Mouse (Mus musculus) gastrocnemius, adult 2 months (tissue): ENCODE measurements around the gene Hoxa2. TPM values are rescaled to one million over a fixed set of nuclear protein-coding genes. Genes with fewer than 3 reads are reported as not detected.

ENCODE experiments used
- DNase-seq: peaks from one replicate; pipeline ENCODE4 v3.0.0; 2022
- H3K27ac ChIP-seq: fragments of 200-600 bp; 2 replicates; pipeline ENCODE4 v1.8.1; 2022; ENCODE audit warnings: mild to moderate bottlenecking
- H3K4me3 ChIP-seq: fragments of 200-600 bp; 2 replicates; pipeline ENCODE4 v1.8.1; 2022; ENCODE audit warnings: mild to moderate bottlenecking, moderate library complexity
- CTCF ChIP-seq: fragments of 200-600 bp; IDR thresholded peaks from 2 replicates; pipeline ENCODE4 v1.8.1; 2022; ENCODE audit warnings: antibody characterized with exemption, mild to moderate bottlenecking, moderate library complexity
- intact Hi-C: fragments of 180-260 bp; cut with DNase I; formaldehyde crosslinking; loops from one replicate; pipeline ENCODE4 v1.15.1; 2025
- long read RNA-seq, 2 experiments: library from polyadenylated mRNA; stranded (forward); transcript quantifications; one replicate each; pipeline ENCODE4 v2.0.0; 2021
- total RNA-seq, 2 experiments: library from RNA; stranded (reverse); gene quantifications; 2 replicates each; pipeline ENCODE4 v1.2.3; 2021

Hoxa2 gene
- under 1 TPM; 0.47 to 0.56 TPM for total RNA-seq
- long read RNA-seq, experiment 1: 0 reads
- long read RNA-seq, experiment 2: 0 reads

DNA sequence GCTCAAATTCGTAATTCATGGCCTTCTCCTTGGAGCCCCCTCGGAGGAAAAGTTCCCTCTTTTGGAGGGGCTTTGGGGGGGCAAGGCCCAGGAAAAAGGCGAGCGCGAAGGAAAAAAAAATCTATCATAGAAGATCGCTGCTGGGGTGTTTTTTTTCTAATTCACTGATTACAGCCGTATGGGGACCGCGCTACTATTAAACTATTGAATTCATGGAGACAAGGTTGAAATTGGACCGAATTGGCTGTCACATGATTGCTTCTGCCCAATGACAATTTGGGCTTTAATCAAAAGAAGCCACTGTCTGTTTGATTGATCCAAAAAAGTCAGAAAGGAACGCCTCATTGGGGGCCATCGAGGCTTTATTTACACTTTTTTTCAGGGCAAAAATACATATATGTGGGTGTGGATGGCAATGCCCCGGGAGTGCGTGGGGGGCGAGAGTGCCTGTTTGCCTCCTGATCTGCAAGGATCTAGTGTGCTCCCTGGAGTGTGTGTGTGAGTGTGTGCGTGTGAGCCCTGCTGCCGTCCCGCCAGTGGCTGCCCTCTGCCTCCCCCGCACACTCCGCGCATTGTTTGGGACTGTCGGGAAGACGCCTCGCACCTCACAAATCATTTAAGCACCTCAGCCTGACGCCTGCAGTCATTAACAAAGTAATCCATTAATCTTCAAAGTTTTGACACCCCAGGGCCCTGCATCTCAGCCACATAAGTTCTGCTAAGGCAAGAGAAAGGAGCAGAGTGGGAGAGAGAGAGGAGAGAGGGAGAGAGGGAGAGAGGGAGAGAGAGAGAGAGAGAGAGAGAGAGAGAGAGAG lies at the start of gene Hoxa2:
Gene Hoxa2 (minus strand): TSS at position 206 of the 815 bp plus-strand sequence.
- no peak for DNase-seq
- Histone ChIP-seq H3K27ac (peak within 1 kb of the TSS; percentile 78), H3K4me3 (peak within 1 kb of the TSS; percentile 69)
- intact Hi-C loops: loop anchor here (5.0 kb wide), 1 partner anchor 32 kb away; no protein-coding TSS in a partner anchor
- no peak for TF ChIP-seq CTCF

DNA sequence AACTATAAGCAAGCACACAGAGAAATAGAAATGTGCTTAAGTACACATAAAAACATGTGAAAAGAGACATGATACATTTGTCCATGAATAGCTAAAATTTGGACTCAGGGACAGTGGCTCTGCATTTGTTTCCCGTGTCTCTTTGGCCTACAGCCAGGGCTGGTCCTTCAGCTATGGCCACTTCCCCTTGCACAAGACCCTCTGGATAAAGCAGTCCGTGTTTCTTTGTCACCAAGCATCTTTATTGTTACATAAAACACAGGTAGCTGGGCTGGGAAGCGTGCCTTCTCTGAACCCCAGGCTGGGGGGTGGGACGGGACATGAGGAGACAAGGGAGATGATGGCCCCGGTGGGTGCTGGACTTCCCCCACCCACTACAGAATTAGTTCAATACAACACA lies 49.6 kb upstream of the Hoxa2 start:
- intact Hi-C loops: no loop called here
- TF ChIP-seq CTCF: no peak
- no peak for DNase-seq
- H3K27ac ChIP-seq: peak overlapping the region; percentile 97
- no peak overlapping the region; the same call in 1 of the 2 replicates for H3K4me3 ChIP-seq

DNA sequence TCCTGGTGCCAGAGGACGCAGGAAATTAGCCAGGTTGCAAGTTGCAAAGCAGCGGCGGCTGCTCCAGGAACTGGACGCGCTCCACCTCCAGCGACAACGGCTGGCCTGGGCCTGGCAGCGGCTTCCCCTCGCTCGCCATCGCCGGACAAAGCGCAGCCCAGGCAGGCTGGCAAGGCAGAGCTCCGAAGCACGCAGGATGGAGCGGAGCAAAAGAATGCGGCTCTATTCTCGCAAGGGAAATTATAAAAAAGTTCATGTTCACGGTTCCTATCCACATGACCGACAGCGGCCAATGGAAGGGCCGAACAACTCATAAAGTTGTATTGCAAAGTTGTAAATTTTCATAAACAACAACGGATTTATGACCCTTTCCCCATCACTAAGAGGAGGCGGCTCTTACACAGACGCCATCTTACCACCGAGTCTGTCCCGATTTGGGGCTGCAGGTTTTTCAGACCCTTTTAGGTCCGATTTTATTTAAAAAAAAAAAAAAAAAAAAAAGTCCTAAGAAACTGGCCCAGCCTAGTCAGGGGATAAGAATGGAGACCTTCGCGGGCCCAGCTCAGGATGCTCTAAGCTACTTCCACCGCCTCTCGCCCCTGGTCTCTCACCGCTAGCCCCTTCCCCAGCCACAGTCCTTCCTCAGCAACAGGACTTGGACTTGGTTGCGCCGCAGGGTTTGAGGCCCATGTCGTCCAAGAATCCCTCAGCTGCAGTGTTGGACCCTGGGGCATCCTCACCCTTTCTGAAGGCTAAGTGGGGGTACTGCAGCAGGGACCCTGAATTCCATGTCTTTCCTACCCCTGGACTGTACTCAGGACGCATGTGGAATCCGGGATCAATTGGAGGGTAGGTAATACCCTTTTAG lies 48.7 kb upstream of the Hoxa2 start, which contains the start of the genes Hoxa3 and Gm28308:
Gene Hoxa3 (minus strand): TSS at position 218 of the 868 bp plus-strand sequence.
Gene Gm28308 (minus strand): TSS at position 221 of the 868 bp plus-strand sequence.
- Histone ChIP-seq H3K4me3 (peak within 1 kb of the TSS; percentile 79), H3K27ac (peak within 1 kb of the TSS; percentile 97)
- peak; percentile 86 for DNase-seq
- intact Hi-C loops: no loop called here
- TF ChIP-seq CTCF: no peak

DNA sequence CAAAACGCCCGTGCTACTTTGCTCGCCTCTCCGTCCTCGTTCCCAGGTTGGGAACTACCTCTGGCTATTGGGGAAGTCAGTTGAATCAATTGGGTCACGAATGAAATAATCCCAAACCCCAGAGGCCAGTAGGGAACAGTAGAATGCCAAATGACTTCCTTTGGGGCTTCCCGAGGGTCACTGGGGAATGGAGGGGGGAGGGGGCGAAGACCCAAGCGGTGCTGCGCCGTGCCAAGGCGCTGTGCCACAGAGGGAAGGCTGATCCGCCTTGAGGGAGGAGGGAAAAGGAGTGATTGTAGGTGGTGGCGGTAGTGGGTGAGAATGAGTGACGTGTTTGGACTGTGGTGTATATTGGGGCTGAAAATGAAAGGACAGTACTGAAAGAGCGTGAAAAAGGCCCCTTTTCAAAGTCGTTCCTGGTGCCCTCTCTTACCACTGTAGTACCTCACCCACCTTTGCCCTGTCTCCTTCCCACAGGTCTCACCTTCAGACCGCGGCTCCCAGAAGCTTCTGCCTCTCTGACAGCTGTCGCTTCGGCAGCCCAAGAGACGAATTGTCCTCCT lies 48.0 kb upstream of the Hoxa2 start:
- DNase-seq: peak; percentile 61
- peak overlapping the region; percentile 97 for H3K27ac ChIP-seq
- intact Hi-C loops: no loop called here

DNA sequence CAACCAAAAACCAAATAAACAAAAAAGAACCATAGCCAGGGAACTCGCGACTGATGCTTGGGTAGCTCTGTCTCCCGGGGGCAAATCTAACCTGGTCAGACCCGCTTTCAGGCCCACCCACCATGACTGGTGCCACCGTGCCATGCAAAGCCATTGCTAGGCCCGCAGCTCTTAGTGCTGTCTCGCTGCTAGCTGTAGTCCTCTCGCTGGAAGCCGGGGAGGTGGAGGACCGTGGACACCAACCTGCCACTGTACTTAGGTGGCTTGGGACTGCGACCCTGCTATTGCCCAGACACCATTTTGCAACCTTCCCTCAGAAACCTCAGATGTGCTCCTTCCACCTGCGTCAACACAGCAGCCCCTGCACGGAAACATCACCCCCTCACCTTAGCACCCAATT lies 47.3 kb upstream of the Hoxa2 start:
- Histone ChIP-seq H3K4me3 (peak overlapping the region; percentile 79), H3K27ac (peak overlapping the region; percentile 97)
- intact Hi-C loops: loop anchor here (2.0 kb wide), 1 partner anchor 13 kb away; no protein-coding TSS in a partner anchor
- DNase-seq: peak; percentile 45
- TF ChIP-seq CTCF: no peak

More for the DNA sequence above, 48.0 kb upstream of the Hoxa2 start:
- H3K4me3 ChIP-seq: peak overlapping the region; percentile 79
- no peak for TF ChIP-seq CTCF

DNA sequence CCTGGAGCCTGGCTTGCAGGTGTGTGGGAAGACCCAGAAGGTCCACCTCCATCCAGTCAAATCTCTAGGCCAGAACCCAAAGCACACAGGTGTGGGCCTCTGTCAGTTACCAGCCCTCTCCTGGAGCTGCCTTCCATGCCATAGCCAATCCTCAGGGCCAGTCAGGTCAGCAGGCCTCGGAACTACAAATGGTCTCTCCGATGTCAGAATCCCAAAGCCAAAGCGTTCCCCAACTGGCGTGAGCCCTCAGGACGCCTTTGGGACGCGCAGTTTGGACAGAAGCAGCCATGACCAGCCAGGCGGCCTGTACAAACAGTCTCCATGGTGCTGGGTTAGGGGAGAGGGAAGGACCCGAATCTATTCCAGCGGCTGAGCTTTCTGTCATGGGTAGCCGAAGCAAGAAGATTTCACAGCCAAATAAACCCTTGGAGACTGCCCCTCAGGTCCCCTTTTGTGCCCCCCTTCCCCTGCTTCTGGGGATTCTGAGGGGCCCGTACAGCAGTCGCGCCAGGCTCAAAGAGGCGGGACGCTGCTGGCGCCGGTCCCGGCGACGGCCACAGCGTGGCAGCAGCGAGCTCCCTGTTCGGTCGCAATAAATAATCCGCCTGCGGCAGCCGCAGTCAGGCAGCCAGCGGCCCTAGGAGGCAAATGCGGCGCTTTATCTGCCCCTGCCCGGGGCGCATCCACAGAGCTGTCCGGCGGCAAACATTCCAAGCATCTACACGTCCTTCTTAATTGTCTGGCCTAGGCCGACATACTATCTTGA lies 46.7 kb upstream of the Hoxa2 start:
- Histone ChIP-seq H3K27ac (peak overlapping the region; percentile 97), H3K4me3 (peak overlapping the region; percentile 79)
- peak; percentile 92 for DNase-seq
- TF ChIP-seq CTCF: peak; percentile 96
- intact Hi-C loops: loop anchor here (2.0 kb wide), 1 partner anchor 13 kb away; no protein-coding TSS in a partner anchor

DNA sequence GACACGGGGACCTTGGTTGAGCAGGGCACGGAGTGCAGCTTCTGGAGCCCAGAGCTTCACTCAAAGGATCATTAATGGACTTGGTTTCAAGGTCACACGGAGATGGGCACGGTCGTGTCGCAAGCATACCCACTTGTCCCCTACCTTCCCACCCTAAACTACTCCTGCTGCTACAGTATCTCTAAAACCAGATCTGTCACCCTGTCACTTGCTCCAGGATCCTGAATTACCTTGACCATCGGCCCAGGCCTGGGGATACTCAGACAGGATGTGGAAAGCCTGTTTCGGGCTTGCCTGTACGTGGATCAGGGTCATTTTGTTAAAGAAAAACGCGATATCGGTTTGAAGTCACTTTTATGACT lies 45.0 kb upstream of the Hoxa2 start:
- DNase-seq: no peak
- Histone ChIP-seq H3K27ac (peak overlapping the region; percentile 82), H3K4me3 (peak overlapping the region; percentile 77)
- intact Hi-C loops: loop anchor here (2.0 kb wide), 1 partner anchor 15 kb away; no protein-coding TSS in a partner anchor
- no peak for TF ChIP-seq CTCF

DNA sequence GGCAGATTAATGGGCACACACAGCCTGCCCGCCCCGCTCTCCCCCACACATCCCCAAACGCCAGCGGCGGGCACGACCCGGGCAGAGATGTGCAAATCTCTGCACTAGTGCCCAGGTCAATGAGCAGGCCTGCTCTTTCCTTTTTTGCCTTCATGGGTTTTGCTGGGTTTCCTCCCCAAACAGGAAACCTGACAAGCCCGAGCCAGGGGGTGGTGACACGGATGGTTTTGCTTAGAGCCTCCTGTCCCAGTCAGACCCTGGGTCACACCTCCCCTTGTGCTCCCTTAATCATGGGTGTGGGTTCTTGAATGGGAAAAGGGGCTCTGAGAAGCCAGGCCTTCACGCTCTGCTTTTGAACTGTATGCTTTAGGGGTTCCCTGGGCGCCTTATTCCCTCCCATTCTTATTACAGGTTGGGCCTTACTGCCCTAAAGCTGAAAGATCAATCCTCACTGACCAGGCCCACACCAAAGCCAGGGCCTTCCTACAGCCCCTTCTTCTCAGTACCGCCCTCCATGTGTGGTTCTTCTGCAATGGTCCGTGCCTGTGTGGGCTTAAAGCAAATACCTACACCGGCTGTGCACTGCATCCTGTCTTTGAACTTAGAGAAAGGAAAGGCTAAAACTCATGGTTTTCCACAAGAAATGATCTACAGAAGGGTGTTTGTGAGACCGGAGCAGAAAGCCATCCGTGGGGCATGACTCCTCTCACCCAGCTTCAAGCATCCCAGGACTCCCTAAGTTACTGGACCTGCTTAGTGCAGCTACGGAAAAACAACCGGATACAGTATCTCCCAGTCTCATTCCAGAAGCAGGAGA lies 44.4 kb upstream of the Hoxa2 start:
- intact Hi-C loops: no loop called here
- DNase-seq: no peak
- Histone ChIP-seq H3K27ac (peak overlapping the region; percentile 82), H3K4me3 (peak overlapping the region; percentile 77)
- no peak for TF ChIP-seq CTCF

DNA sequence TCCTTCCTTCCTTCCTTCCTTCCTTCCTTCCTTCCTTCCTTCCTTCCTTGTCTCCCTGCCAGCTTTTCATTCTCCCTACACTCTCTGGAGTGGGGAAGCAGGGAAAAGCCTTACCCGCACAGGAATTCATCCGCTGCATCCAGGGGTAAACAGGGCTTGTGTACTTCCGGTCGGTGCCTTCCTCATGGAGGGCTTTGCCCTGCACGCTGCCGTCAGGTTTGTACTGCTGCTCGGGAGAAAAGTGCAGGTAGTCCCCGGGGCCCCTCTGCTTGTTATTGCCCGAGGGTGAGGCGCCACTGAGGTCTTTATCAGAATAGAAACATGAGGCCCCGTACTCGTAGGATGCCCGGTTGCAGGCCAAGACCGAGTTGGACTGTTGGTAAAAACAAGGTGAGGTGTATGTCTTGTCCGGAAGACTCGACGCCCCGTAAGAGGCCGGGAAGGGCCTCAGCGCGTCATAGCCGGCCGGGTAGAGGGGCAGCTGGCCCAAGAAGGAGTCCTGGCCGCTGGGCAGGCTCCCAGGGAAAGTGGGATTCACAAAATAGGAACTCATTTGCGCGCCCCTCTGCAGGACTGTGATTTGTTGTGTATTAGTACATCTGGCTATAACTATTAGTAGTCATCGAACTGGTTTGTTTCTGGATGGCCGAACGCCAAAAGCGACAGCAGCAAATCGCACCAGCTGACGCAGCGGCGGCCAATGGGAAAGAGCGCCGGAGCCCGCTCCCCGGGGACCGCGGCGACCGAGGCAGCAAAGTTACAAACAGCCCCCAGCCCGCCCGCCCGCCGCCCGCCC lies 43.6 kb upstream of the Hoxa2 start, which contains the start of gene Hoxa6:
Gene Hoxa6 (minus strand): TSS at position 651 of the 796 bp plus-strand sequence.
- intact Hi-C loops: no loop called here
- H3K27ac ChIP-seq: peak within 1 kb of the TSS; percentile 82
- no peak for TF ChIP-seq CTCF
- peak within 1 kb of the TSS; percentile 77 for H3K4me3 ChIP-seq
- DNase-seq: peak; percentile 79

DNA sequence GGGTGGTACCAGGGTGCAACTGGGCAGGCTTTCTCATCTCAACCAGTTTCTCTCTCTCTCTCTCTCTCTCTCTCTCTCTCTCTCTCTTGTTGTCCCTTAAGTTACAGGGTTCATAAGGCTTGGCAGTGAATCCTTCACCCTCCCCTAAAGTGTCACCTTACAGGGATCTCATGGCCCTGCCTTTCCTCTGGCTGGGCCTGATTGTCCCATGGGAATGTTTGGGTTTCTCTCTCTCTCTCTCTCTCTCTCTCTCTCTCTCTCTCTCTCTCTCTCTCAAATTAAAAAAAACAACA lies 43.0 kb upstream of the Hoxa2 start:
- intact Hi-C loops: no loop called here

More for the DNA sequence above, 43.0 kb upstream of the Hoxa2 start:
- no peak for DNase-seq
- no peak for TF ChIP-seq CTCF
- no peak overlapping the region; the same call in 1 of the 2 replicates for H3K27ac ChIP-seq
- H3K4me3 ChIP-seq: no peak overlapping the region
